Mouse (Mus musculus) liver, embryonic 12.5 days (tissue): ENCODE results near the gene Myo1b. TPM values are rescaled to one million over a fixed set of nuclear protein-coding genes. Genes with fewer than 3 reads are reported as not detected.

ENCODE experiments used
- ATAC-seq: fragments of 200-750 bp; cut with Nextera tagmentation; 2 replicates; pipeline ENCODE4 v1.8.0; 2017; ENCODE audit warnings: moderate number of reproducible peaks, mild to moderate bottlenecking, moderate library complexity
- H3K27ac ChIP-seq: fragments of 300-500 bp; sonication (generic); 2 replicates; pipeline ENCODE4 v1.5.1; 2016; ENCODE audit warnings: mild to moderate bottlenecking
- H3K27me3 ChIP-seq: fragments of 300-500 bp; sonication (generic); replicated peaks from 2 replicates; pipeline ENCODE4 v1.6.1; 2016; ENCODE audit warnings: mild to moderate bottlenecking, moderate library complexity
- H3K36me3 ChIP-seq: fragments of 300-500 bp; sonication (generic); 2 replicates; pipeline ENCODE4 v1.6.1; 2016; ENCODE audit warnings: mild to moderate bottlenecking, moderate library complexity
- H3K4me1 ChIP-seq: fragments of 300-500 bp; sonication (generic); 2 replicates; pipeline ENCODE4 v1.6.1; 2016
- H3K4me2 ChIP-seq: fragments of 300-500 bp; sonication (generic); 2 replicates; pipeline ENCODE4 v1.6.1; 2016; ENCODE audit warnings: mild to moderate bottlenecking, moderate library complexity
- H3K4me3 ChIP-seq: fragments of 300-500 bp; sonication (generic); 2 replicates; pipeline ENCODE4 v1.5.1; 2016; ENCODE audit warnings: mild to moderate bottlenecking, moderate library complexity
- H3K9ac ChIP-seq: fragments of 300-500 bp; sonication (generic); 2 replicates; pipeline ENCODE4 v1.6.1; 2016; ENCODE audit warnings: mild to moderate bottlenecking, moderate library complexity
- H3K9me3 ChIP-seq: fragments of 300-500 bp; sonication (generic); replicated peaks from 2 replicates; pipeline ENCODE4 v1.6.1; 2016; ENCODE audit warnings: mild to moderate bottlenecking, moderate library complexity
- WGBS: fragments of 180-500 bp; shearing (Covaris S2); methylation state at CpG from one replicate; pipeline ENCODE4 v1.1.7; 2016; ENCODE audit not compliant: insufficient replicate concordance; 5-methylcytosine and 5-hydroxymethylcytosine counted together
- polyA plus RNA-seq: library from polyadenylated mRNA; unstranded; fragments of >200 nt; fragmentation: Nextera tagmentation; extraction: Ambion mirVana; gene quantifications from 2 replicates; pipeline ENCODE4 v1.2.1, GENCODE M21; 2016

Gene Myo1b
- polyA plus RNA-seq, 1 experiment from 2014 or later = 12.0 TPM

- no peak overlapping the region for H3K4me3 ChIP-seq
- no peak overlapping the region for H3K9ac ChIP-seq
- peaks cover 32% of the 10 kb centered on the region for H3K4me1 ChIP-seq
- no peaks in the 10 kb centered on the region for H3K27me3 ChIP-seq
- ATAC-seq = no peak
- H3K27ac ChIP-seq = no peak overlapping the region
- H3K4me2 ChIP-seq = no peak overlapping the region
- no peaks in the 10 kb centered on the region for H3K36me3 ChIP-seq
- no peaks in the 10 kb centered on the region for H3K9me3 ChIP-seq
- 49% methylated on average over 16 of the region's 16 CpGs for WGBS
Measured at GRCm38 (mm10) chr1:51893521-51894355, 22.1 kb downstream of the Myo1b start.

- Histone ChIP-seq H3K4me3 (no peak overlapping the region), H3K9me3 (no peaks in the 10 kb centered on the region), H3K27ac (no peak overlapping the region), H3K4me1 (peaks cover 39% of the 10 kb centered on the region), H3K27me3 (no peaks in the 10 kb centered on the region), H3K9ac (no peak overlapping the region), H3K4me2 (no peak overlapping the region), H3K36me3 (no peaks in the 10 kb centered on the region)
- WGBS = 69% methylated on average over 4 of the region's 4 CpGs
- ATAC-seq = no peak
Measured at GRCm38 (mm10) chr1:51892005-51892404, 23.9 kb downstream of the Myo1b start.

GRCm38 (mm10) chr1:51888046-51888813 is 27.6 kb downstream of the Myo1b start:
- WGBS = 65% methylated on average over 9 of the region's 9 CpGs
- H3K36me3 ChIP-seq = no peaks in the 10 kb centered on the region
- H3K27ac ChIP-seq = no peak overlapping the region
- peaks cover 28% of the 10 kb centered on the region for H3K4me1 ChIP-seq
- no peaks in the 10 kb centered on the region for H3K27me3 ChIP-seq
- H3K9ac ChIP-seq = no peak overlapping the region
- H3K9me3 ChIP-seq = no peaks in the 10 kb centered on the region
- no peak overlapping the region for H3K4me2 ChIP-seq
- H3K4me3 ChIP-seq = no peak overlapping the region
- no peak for ATAC-seq

GRCm38 (mm10) chr1:51885356-51885983 is 30.4 kb downstream of the Myo1b start:
- H3K4me1 ChIP-seq = peaks cover 11% of the 10 kb centered on the region; the same call in 1 of the 2 replicates
- no peak overlapping the region for H3K9ac ChIP-seq
- no peaks in the 10 kb centered on the region for H3K27me3 ChIP-seq
- no peaks in the 10 kb centered on the region for H3K36me3 ChIP-seq
- no peaks in the 10 kb centered on the region for H3K9me3 ChIP-seq
- ATAC-seq = no peak
- WGBS = 76% methylated on average over 8 of the region's 8 CpGs
- no peak overlapping the region for H3K4me2 ChIP-seq
- no peak overlapping the region for H3K27ac ChIP-seq
- H3K4me3 ChIP-seq = no peak overlapping the region

GRCm38 (mm10) chr1:51883211-51883610 is 32.7 kb downstream of the Myo1b start:
- Histone ChIP-seq H3K4me1 (peaks cover 17% of the 10 kb centered on the region; the same call in 1 of the 2 replicates), H3K9me3 (no peaks in the 10 kb centered on the region), H3K27ac (no peak overlapping the region), H3K27me3 (no peaks in the 10 kb centered on the region), H3K36me3 (no peaks in the 10 kb centered on the region), H3K4me2 (no peak overlapping the region), H3K9ac (no peak overlapping the region), H3K4me3 (no peak overlapping the region)
- 72% methylated on average over 2 of the region's 2 CpGs for WGBS
- no peak for ATAC-seq

- no peak overlapping the region for H3K4me3 ChIP-seq
- H3K27ac ChIP-seq = no peak overlapping the region
- no peak overlapping the region for H3K9ac ChIP-seq
- no peak for ATAC-seq
- 75% methylated on average over 10 of the region's 10 CpGs for WGBS
- no peaks in the 10 kb centered on the region for H3K9me3 ChIP-seq
- no peaks in the 10 kb centered on the region for H3K27me3 ChIP-seq
- no peak overlapping the region for H3K4me2 ChIP-seq
- peaks cover 13% of the 10 kb centered on the region; the same call in 1 of the 2 replicates for H3K4me1 ChIP-seq
- no peaks in the 10 kb centered on the region for H3K36me3 ChIP-seq
Measured at GRCm38 (mm10) chr1:51882752-51883151, 33.1 kb downstream of the Myo1b start.

- no peaks in the 10 kb centered on the region for H3K27me3 ChIP-seq
- no peaks in the 10 kb centered on the region for H3K36me3 ChIP-seq
- peaks cover 12% of the 10 kb centered on the region; the same call in 1 of the 2 replicates for H3K4me1 ChIP-seq
- H3K27ac ChIP-seq = no peak overlapping the region
- no peaks in the 10 kb centered on the region for H3K9me3 ChIP-seq
- WGBS = 54% methylated on average over 12 of the region's 12 CpGs
- no peak overlapping the region for H3K9ac ChIP-seq
- ATAC-seq = no peak
- H3K4me3 ChIP-seq = no peak overlapping the region
- H3K4me2 ChIP-seq = no peak overlapping the region
Measured at GRCm38 (mm10) chr1:51879927-51880814, 35.7 kb downstream of the Myo1b start.

- H3K27ac ChIP-seq = no peak overlapping the region
- 13% methylated on average over 9 of the region's 9 CpGs for WGBS
- H3K4me2 ChIP-seq = no peak overlapping the region
Measured at GRCm38 (mm10) chr1:51879333-51879770, 36.5 kb downstream of the Myo1b start.

GRCm38 (mm10) chr1:51875462-51876225 is 40.2 kb downstream of the Myo1b start:
- no peaks in the 10 kb centered on the region for H3K27me3 ChIP-seq
- H3K4me2 ChIP-seq = no peak overlapping the region
- H3K9me3 ChIP-seq = no peaks in the 10 kb centered on the region
- WGBS = 68% methylated on average over 15 of the region's 15 CpGs
- no peaks in the 10 kb centered on the region for H3K36me3 ChIP-seq
- H3K9ac ChIP-seq = no peak overlapping the region
- peaks cover 12% of the 10 kb centered on the region; the same call in 1 of the 2 replicates for H3K4me1 ChIP-seq
- ATAC-seq = no peak
- no peak overlapping the region for H3K4me3 ChIP-seq
- H3K27ac ChIP-seq = no peak overlapping the region

More at GRCm38 (mm10) chr1:51879333-51879770, 36.5 kb downstream of the Myo1b start:
- Histone ChIP-seq H3K36me3 (no peaks in the 10 kb centered on the region), H3K9me3 (no peaks in the 10 kb centered on the region), H3K9ac (no peak overlapping the region), H3K27me3 (no peaks in the 10 kb centered on the region), H3K4me1 (peaks cover 12% of the 10 kb centered on the region; the same call in 1 of the 2 replicates), H3K4me3 (no peak overlapping the region)
- ATAC-seq = no peak

- no peak for ATAC-seq
- no peaks in the 10 kb centered on the region for H3K27me3 ChIP-seq
- H3K4me1 ChIP-seq = no peaks in the 10 kb centered on the region
- H3K9me3 ChIP-seq = no peaks in the 10 kb centered on the region
- no peak overlapping the region for H3K27ac ChIP-seq
- 64% methylated on average over 7 of the region's 7 CpGs for WGBS
- H3K9ac ChIP-seq = no peak overlapping the region
- no peak overlapping the region for H3K4me3 ChIP-seq
- no peaks in the 10 kb centered on the region for H3K36me3 ChIP-seq
- no peak overlapping the region for H3K4me2 ChIP-seq
Measured at GRCm38 (mm10) chr1:51872493-51873261, 43.2 kb downstream of the Myo1b start.
